Mouse (Mus musculus): ENCODE results near the gene Boll.

Boll gene

GRCm38 (mm10) chr1:55207561-55207960 lies 155.7 kb downstream of the Boll start:
- DNase-seq (ENCODE audit: low read depth, low spot score): no peak

GRCm38 (mm10) chr1:55205808-55206327 lies 157.4 kb downstream of the Boll start:
- no peak for DNase-seq (ENCODE audit: low read depth, low spot score)

GRCm38 (mm10) chr1:55201850-55202752 lies 161.2 kb downstream of the Boll start:
- no peak for DNase-seq (ENCODE audit: low read depth, low spot score)

GRCm38 (mm10) chr1:55198719-55199118 lies 164.6 kb downstream of the Boll start:
- no peak for DNase-seq (ENCODE audit: low read depth, low spot score)

Data from CD4-positive helper T cell, adult 2 months (primary cell).